Mouse (Mus musculus): Measurements from ENCODE around the gene Srrm4.
A peak's percentile ranks its signal among the peaks of the same experiment; 100 is the strongest.

The Srrm4 gene

GRCm38 (mm10) chr5:116490826-116491225, 100.8 kb downstream of the Srrm4 start:
- DNase-seq (ENCODE audit: low spot score): no peak

GRCm38 (mm10) chr5:116489621-116490020, 102.0 kb downstream of the Srrm4 start:
- no peak for DNase-seq (ENCODE audit: low spot score)

GRCm38 (mm10) chr5:116486135-116486534, 105.5 kb downstream of the Srrm4 start:
- no peak for DNase-seq (ENCODE audit: low spot score)

GRCm38 (mm10) chr5:116485069-116485468, 106.5 kb downstream of the Srrm4 start:
- DNase-seq (ENCODE audit: low spot score): peak; percentile 32

GRCm38 (mm10) chr5:116484236-116484635, 107.4 kb downstream of the Srrm4 start:
- no peak for DNase-seq (ENCODE audit: low spot score)

- DNase-seq (ENCODE audit: low spot score): no peak
These were observed 112.8 kb downstream of the Srrm4 start for GRCm38 (mm10) chr5:116478607-116479371.

- DNase-seq (ENCODE audit: low spot score): peak; percentile 33
These were observed 115.6 kb downstream of the Srrm4 start for GRCm38 (mm10) chr5:116476006-116476405.

- no peak for DNase-seq (ENCODE audit: low spot score)
These were observed 130.1 kb downstream of the Srrm4 start for GRCm38 (mm10) chr5:116461354-116462042.

GRCm38 (mm10) chr5:116459970-116460369, 131.6 kb downstream of the Srrm4 start:
- DNase-seq (ENCODE audit: low spot score): no peak

GRCm38 (mm10) chr5:116457791-116458190, 133.8 kb downstream of the Srrm4 start:
- no peak for DNase-seq (ENCODE audit: low spot score)

- no peak for DNase-seq (ENCODE audit: low spot score)
These were observed 134.7 kb downstream of the Srrm4 start for GRCm38 (mm10) chr5:116456796-116457515.

GRCm38 (mm10) chr5:116453401-116453851, 138.2 kb downstream of the Srrm4 start:
- DNase-seq (ENCODE audit: low spot score): peak; percentile 75

- no peak for DNase-seq (ENCODE audit: low spot score)
These were observed 140.7 kb downstream of the Srrm4 start for GRCm38 (mm10) chr5:116450901-116451300.

GRCm38 (mm10) chr5:116449522-116450225, 141.9 kb downstream of the Srrm4 start:
- no peak for DNase-seq (ENCODE audit: low spot score)

- DNase-seq (ENCODE audit: low spot score): no peak
These were observed 143.0 kb downstream of the Srrm4 start for GRCm38 (mm10) chr5:116448409-116449191.

GRCm38 (mm10) chr5:116447821-116448350, 143.7 kb downstream of the Srrm4 start:
- no peak for DNase-seq (ENCODE audit: low spot score)

- DNase-seq (ENCODE audit: low spot score): no peak
These were observed 145.1 kb downstream of the Srrm4 start for GRCm38 (mm10) chr5:116446552-116446951.

- no peak for DNase-seq (ENCODE audit: low spot score)
These were observed 145.8 kb downstream of the Srrm4 start for GRCm38 (mm10) chr5:116445634-116446367.

- no peak for DNase-seq (ENCODE audit: low spot score)
These were observed 147.1 kb downstream of the Srrm4 start for GRCm38 (mm10) chr5:116444517-116444916.

GRCm38 (mm10) chr5:116443459-116443940, 148.1 kb downstream of the Srrm4 start:
- DNase-seq (ENCODE audit: low spot score): no peak

Data from ovary, postnatal 36 days (tissue).